Mouse (Mus musculus) thymus, postnatal 36 days (tissue): ENCODE data around the gene Ajm1.
A peak's percentile ranks its signal among the peaks of the same experiment; 100 is the strongest.

Experiments
- DNase-seq, 2 experiments: peaks; one replicate each; pipeline ENCODE4 v3.0.0; 2022; ENCODE audit warnings: mixed read lengths in 2 of 2

Gene Ajm1

GRCm38 (mm10) chr2:25581294-25581864, at the start of gene Ajm1:
TSS of gene Ajm1 (minus strand) at chr2:25581757.
- DNase-seq: peak; percentile 61 to 72

- no peak for DNase-seq
Observed at GRCm38 (mm10) chr2:25628738-25629137, 47.2 kb upstream of the Ajm1 start.

- no peak for DNase-seq
Observed at GRCm38 (mm10) chr2:25627811-25628210, 46.3 kb upstream of the Ajm1 start, which contains the start of gene Fcna. TSS of gene Fcna (minus strand) at chr2:25628030.

DNA sequence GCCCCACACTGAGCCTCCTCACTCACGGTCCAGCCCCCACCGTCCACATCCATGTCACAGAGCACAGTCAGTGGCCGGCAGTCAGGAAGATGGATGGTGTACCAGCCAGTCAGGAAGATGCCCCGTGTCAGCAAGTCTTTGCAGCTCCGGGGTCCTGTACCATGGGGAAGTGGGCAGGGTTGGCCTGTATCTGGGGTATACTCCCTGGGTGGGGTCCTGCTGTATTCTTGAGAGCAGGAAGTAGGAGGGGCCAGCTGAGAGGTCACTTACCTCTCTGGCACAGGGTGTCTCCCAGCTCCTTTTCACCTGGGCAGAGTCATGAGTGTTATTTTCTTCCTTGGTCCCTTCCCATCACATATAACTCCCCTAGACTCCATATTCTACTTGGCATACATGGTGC, 44.4 kb upstream of the Ajm1 start:
- no peak for DNase-seq

- peak; percentile 60 to 64 for DNase-seq
Observed at GRCm38 (mm10) chr2:25621229-25622200, 40.0 kb upstream of the Ajm1 start, which contains the start of gene Tmem141. TSS of gene Tmem141 (minus strand) at chr2:25622005.

DNA sequence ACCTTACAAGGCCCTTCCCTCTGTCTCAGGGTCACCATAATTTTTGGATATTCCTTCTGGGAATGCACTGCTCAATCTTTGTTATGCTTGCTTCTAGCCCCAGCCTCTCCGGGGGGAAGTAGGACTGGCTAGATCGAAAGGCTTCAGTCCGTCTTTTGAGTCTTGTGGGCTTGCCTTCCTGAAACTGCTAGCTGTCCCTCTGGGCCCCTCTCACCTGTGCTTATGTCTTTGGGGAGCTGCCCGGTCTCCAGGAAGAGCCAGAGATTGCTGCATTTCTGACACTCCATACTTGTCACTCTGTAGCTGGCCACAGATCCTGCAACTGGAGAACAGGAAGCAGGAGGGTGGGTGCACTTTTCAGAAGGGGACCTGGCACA, 39.3 kb upstream of the Ajm1 start:
- DNase-seq: no peak

- DNase-seq: peak in 1 of 2 experiments; percentile 22
Observed at GRCm38 (mm10) chr2:25620386-25620785, 38.8 kb upstream of the Ajm1 start.

DNA sequence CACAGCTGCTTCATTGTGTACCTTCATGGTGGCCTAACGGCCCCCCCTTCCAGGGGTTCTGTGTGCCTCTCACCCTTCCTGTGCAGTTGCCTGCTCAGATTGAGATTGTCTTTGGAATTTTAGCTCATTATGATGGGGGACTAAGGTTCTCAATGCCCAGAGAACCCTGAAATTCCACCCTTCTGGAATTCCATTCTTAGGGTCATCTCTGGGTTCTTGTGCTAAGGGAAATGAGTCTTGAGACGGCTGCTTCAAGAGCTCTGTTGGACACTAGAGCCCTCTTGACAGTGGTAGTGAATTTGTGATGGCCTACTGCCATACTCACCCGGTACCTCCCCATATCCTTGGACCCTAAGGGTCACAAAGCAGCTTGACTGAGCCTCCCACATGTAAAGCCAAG, 36.0 kb upstream of the Ajm1 start, which contains the start of gene Ccdc183:
TSS of gene Ccdc183 (minus strand) at position 101 of the 400 bp plus-strand sequence.
- DNase-seq: no peak

DNA sequence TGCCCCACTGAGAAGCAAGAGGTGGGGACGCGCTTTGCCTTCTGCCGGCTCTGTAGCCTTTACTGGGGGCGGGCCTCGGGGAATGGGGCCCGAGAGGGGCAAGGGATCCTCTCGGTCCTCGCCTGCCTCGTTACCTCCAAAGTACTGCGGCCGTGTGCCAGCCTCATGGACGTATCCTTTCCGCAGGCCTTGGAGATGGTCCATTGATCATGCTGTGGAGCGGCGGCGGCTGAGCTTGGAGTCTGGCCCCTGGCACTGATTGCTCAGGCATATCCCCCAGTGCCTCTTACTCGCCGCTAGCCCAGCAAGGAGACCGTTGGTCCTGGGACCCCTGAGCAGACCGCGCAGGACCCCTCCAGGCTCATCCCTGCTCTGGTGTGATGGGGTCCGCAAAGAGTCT, 34.8 kb upstream of the Ajm1 start:
- DNase-seq: no peak

DNA sequence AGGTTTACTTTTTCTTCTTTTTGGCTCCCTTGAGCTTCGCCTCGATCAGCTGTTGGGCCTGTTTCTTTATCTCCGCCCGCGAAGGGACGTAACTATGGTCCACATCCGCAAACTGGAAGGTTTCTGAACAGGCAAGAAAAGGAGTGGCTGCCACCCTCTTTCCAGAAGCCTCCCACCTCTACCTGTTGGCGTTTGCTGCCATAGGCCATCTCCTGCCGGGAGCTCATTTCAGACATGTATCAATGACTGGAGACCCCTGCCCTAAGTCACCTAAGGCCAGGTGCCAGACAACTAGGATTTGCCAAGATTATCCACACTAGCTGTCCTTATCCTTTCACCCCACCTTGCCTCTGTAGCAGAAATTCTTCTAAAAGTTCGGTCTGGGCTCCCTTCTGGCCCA, 27.1 kb upstream of the Ajm1 start:
- no peak for DNase-seq

GRCm38 (mm10) chr2:25607761-25608622, 26.4 kb upstream of the Ajm1 start, which contains the start of gene Rabl6:
TSS of gene Rabl6 (minus strand) at chr2:25608521.
- peak; percentile 85 to 88 for DNase-seq

DNA sequence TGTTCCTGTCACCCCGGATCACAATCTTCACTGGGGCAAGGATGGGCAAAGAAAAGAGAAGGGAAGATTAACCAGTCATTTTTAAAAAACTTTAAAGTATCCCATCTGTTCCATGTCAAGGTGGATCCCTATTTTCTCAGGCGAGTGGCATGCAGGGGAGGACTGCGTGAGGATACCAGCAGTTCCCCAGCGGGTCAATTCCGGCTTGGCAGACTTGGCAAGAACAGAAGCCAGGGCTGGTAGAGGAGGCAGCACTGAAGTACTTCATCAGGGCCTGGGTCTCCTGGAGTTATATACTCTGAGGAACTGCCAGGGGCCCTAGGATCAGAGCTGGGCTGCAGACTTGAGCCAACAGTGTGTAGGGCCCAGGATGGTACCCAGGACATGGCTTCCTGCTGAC, 21.0 kb upstream of the Ajm1 start:
- DNase-seq: no peak

- no peak for DNase-seq
Observed at GRCm38 (mm10) chr2:25600037-25600436, 18.5 kb upstream of the Ajm1 start.

DNA sequence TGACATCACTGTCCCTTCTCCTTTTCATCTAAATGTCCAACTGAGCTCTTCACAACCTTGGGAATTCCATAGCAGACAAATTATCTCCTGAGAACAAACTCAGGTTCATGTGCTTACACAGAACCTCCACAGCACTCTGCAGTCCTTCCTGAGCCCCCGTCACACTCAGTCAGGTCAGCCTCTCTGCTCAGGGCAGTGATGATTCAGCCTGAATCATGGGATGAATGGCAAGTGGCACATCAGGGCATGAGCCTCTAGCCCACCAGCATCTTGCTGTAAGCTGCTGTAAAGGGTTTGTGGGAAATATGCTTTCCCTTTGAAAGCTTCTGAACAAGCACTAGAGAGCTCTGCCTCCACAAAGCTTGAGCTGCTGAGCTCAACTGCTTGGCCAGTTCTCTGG, 17.2 kb upstream of the Ajm1 start:
- no peak for DNase-seq

DNA sequence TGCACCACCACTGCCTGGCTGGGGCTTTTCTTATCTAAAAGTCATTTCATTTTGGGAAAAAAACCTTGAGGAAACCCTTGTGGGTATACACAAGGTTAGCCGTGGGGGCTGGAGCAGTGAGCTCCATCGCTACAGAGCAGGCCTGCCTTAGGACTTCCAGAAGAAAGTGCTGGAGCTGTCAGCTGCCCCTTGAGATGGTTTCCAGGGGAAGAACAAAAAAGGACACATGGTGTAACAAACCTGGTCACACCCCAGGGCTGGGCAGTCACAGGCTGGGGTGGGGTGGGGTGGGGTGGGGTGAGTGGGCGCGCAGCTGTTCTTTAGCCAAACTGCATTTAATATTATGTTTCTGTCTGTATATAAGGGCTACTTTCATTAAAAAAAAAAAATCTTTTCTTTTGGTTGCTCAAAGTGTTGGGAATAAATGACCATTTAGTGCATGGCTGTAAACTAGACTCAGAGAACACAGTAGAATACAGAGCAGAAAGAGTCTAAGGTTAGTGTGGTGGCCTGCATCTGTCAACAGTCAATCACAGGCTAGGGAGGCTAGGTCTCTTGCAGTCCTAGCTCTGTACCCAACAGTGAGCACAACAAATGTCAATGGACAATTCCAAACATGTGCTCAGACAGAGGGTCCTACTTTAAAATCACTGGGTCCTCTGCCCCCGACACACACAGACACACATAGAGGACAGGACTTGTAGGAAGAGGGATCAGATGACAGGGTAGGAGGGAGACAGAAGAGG, 15.4 kb upstream of the Ajm1 start:
- no peak for DNase-seq

DNA sequence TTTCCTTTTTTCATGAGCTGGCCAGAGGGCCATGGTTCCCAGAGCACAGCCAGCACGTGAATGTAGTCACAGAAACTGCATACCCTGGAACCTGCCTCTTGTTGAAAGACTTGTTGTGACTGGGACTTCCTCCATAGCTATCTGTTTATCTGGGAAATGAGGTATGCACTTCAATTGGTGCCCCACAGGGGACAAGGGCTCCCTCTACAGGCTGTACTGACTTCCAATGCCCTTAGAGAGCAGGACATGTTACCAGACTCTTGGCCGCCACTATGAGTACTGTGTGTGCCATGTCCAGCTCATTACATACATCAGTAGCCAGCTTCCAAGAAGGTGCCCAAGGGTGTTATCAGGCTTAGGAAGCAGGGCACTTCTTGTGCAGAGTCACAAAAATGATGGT, 10.3 kb upstream of the Ajm1 start:
- DNase-seq: peak; percentile 30 to 31

- no peak for DNase-seq
Observed at GRCm38 (mm10) chr2:25588227-25588907, 6.8 kb upstream of the Ajm1 start.

- no peak for DNase-seq
Observed at GRCm38 (mm10) chr2:25587290-25587689, 5.7 kb upstream of the Ajm1 start.

- DNase-seq: no peak
Observed at GRCm38 (mm10) chr2:25585601-25586000, 4.0 kb upstream of the Ajm1 start.

GRCm38 (mm10) chr2:25584856-25585255, 3.3 kb upstream of the Ajm1 start:
- no peak for DNase-seq

DNA sequence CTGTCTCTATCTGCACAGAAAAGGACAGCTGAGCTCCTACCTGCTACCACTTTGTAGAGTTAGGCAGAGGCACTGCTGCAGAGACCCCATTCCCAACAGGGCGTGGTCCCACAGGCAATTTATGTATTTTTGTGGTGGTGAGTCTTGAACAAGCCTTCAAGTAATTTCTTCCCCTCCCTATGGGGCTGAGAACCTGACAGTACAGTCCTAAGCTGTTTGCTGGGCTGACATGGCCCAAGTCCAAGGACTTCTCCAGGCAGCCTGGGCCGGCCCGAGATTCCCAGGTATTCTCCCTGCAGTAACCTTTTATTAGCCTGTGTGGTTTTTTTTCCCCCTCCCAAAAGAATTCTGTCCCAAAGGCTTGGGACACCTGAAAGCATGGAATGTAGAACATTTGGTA, 2.6 kb upstream of the Ajm1 start:
- DNase-seq: no peak

DNA sequence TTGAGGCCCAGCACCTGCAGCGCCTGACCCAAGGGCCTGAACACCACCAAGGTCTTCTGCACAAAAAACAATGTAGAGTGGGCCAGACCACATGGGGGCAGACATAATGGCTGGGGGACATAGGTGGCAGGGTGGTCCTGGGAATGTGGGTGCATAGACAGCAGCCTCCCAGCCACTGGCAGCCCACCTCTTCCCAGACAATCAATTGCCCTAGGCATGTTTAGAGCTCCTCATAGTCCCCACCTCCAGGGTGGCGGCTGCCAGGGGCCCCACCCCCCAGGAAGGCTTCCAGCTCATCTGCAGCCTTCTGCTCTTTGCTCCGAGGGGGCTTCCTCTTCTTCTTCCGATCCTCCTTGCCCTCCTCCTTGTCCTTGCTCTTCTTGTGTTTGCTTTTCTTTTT, 2.0 kb upstream of the Ajm1 start:
- DNase-seq: no peak
